Mouse (Mus musculus) spleen, postnatal 10 days (tissue): ENCODE measurements around the gene Rad51b.

ENCODE experiments used
- DNase-seq, 2 experiments: peaks; one replicate each; pipeline ENCODE4 v3.0.0; 2021 to 2022; ENCODE audit warnings: low spot score in 2 of 2

Rad51b gene

GRCm38 (mm10) chr12:79729926-79730506 is 432.9 kb downstream of the Rad51b start:
- DNase-seq: no peak

DNA sequence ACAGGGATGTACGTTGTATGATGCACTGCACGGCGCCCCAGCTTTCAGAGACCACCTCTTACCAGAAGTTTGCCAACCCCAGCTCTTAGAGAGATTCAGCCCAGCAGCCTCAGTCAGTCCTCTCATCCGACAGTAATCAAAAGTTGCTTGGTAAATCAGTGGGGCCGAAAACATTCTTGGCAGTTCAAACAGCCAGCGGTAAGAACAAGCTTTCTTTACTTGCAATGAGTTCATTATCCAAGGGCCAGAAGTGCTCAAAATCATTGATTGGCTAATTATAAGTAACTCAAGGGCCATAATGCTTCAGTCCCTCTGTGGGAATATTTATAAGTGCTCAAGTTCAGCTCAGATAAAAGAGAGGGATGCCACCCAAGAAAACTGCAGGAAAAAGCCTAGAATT is 434.8 kb downstream of the Rad51b start:
- DNase-seq: no peak

DNA sequence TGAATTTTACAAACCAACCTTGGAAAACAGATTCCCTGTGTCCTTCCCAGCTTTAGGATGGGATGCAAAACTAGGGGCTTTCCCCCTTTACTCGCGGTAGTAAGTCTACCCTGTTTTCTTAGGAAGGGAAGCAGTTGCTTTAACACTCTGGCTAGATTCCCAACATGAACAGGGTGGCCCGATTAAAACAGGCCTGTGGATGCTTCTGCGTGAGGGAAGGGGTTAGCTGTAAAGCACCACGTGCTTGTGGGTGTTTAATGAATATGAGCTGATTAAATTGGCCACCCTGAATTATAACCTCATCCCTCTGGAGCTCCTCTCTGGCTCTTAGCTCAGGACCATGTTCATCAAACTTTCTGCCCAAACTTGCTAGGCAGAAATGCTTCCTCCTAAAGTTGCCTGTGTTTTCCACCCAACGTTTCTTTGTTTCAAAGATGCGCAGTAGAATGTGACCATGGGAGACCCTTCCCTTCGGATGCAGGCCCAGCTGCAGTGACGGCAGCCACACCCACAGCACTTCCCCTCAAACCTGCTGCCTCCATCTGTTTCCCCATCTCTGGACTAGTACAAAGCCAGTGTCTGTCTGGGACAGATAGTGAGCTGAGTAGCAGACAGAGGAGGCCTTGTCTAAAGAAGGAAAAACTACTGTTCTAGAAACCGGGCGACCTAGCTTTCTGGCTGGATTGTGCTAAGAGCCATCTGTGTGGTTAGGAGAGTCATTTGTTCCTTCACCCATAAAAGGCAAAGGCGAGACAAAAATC is 435.5 kb downstream of the Rad51b start:
- no peak for DNase-seq

DNA sequence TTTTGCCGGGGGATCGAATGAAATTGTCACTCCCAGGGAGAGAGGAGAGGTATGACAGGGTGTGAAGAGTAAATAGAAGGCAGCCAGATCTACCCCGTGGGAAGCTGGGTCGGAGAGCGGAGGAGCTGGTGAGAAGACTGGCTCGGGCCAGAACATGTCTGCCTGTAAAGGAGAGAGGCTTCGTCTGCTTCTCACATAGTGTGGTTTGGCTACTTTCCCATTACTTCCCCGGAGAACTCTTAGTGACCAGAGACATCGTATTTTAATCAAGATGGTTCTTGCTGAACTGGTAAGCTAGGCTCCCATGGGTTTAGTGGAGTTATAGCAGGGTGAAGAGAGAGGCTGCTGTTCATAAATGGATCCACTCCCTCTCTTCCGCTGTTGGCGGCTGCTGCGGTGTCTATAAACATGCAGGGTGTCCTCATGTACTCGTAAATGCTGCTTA is 438.3 kb downstream of the Rad51b start:
- DNase-seq: no peak

DNA sequence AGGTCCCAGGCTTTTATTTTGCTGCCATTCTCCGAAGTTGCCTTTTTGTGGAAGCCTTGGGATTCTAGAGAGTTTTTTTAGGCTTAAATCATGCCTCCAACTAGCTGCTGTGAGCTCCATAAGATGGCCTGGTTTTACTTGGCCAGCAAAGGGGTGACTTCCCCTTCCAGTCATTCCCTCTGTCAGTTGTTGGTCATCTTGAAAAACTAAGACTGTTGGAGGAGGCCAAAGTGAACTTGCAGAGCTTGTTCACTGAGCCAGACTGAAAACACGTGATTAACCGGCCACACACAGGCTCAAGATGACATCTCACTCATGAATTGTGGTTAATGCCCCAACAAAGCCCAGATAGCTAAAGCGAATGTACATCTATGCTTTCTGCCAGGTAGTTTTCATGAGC is 438.8 kb downstream of the Rad51b start:
- DNase-seq: no peak

DNA sequence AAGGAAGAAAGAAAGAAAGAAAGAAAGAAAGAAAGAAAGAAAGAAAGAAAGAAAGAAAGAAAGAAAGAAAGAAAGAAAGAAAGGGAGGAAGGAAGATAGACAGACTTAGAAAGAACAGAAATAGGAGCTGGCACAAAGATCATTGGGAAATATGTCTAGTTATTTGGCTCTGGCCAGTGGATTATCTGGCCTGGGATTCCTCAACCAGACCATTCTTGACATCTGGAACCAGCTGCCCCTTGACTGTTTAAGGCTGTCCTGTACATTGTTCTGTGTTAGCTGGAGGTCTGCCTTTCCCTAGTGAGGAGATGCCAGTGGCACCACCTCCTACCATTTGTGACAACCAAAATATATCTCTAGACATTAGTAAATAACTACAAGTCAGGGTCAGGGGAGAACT is 441.6 kb downstream of the Rad51b start:
- no peak for DNase-seq

DNA sequence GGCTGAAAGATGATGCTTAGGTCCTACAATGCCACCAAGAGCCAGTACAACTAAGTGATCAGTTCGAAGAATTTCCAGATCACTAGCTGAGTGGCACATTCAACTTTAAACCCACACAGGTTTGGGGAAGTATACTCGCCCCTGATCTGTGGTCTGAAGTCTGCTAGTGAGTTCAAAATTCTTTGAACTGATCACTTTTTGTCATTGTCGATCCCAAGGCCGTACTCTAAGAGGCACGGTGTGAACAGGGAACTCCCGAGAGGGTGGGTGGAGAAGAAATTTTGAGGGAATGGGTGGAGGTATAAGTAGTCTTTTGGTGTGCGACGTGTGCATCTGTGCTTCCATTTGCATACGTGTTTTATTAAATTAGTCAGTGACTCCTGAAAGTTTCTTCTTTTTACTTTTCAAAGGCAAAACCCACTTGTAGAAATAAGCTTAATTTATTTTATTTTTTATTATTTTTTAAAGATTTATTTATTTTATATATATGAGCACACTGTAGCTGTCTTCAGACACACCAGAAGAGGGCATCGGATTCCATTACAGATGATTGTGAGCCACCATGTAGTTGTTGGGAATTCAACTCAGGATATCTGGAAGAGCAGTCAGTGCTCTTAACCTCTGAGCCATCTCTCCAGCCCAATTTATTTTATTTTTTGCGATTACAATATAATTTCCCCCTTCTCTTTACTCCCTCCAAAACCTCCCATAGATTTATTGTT is 443.0 kb downstream of the Rad51b start:
- DNase-seq: no peak

DNA sequence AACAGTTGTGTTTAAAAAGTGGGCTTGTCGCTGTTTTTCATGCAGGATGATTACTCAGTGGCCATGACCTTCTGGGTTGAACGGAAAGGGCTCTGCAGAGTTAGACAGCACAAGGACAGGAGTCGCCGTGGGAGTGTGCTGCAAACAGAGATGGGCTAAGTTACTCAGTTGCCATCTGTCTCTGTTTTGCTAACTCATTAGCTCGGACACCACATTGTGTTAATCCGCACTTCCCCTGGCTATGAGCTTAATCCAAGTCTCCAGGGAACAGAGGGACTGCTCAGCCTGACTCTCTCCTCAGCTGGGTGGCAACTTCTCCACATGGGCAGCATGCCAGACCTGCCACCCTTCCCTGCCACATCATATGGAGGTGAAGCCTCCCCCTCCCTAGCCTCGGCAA is 445.1 kb downstream of the Rad51b start:
- DNase-seq: no peak

DNA sequence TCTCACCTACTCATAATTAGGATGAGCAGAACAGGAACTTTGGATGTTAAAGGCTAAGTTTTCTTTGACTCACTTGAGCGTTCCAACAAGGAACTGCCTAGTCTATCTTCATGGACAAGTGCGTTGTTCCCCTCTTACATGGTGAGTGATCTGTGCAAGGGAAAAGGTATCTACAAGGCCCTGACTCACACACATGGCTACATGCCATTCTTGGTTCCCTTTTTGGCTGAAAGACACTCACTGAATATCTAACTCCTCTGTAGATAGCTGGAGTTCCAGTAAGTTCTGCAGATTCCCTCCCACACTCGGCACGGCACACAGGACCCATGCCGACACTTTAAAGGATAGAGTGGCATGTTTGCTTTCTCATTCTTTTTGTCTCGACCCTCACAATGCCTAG is 447.0 kb downstream of the Rad51b start:
- no peak for DNase-seq

GRCm38 (mm10) chr12:79745225-79745624 is 448.1 kb downstream of the Rad51b start:
- DNase-seq: no peak

- DNase-seq: no peak
These were observed 448.9 kb downstream of the Rad51b start for GRCm38 (mm10) chr12:79745845-79746510.

DNA sequence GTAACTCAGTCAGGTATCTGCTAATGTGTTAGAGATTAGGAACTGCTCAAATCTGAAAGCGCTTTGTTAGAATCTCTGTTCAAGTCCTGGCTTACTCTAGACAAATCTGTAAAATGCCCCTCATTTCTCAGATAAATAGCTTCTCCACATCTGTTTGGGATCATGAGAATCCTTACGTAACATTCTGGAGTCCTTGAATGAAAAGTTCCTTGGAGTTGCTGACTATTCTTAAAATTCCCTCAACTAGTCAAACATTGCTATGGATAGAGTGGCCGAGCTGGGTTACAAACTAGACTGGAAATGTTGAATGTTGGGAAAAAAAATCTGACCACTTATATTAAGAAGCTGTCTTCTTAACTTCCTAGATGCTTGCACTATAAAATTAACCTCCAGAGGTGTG is 450.5 kb downstream of the Rad51b start:
- no peak for DNase-seq

DNA sequence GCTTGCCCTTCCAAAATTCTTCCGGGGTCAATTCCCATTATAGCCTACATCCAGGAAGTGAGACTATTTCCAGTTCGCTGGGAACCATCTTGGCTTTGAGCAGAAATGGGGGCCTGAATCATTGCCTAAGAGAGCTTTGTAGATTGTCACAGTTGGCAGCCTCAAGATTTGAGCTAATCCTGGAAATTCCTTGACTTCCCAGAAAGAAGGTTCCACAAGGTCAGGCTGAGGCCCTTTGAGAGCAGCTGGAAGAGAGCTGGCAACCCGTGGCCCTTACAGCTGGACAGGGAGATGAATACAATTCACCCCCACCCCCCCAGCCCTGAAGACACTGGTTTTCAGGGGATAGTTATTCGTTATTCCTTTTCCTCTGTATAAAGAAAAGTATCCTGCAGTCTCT is 451.8 kb downstream of the Rad51b start:
- DNase-seq: no peak

DNA sequence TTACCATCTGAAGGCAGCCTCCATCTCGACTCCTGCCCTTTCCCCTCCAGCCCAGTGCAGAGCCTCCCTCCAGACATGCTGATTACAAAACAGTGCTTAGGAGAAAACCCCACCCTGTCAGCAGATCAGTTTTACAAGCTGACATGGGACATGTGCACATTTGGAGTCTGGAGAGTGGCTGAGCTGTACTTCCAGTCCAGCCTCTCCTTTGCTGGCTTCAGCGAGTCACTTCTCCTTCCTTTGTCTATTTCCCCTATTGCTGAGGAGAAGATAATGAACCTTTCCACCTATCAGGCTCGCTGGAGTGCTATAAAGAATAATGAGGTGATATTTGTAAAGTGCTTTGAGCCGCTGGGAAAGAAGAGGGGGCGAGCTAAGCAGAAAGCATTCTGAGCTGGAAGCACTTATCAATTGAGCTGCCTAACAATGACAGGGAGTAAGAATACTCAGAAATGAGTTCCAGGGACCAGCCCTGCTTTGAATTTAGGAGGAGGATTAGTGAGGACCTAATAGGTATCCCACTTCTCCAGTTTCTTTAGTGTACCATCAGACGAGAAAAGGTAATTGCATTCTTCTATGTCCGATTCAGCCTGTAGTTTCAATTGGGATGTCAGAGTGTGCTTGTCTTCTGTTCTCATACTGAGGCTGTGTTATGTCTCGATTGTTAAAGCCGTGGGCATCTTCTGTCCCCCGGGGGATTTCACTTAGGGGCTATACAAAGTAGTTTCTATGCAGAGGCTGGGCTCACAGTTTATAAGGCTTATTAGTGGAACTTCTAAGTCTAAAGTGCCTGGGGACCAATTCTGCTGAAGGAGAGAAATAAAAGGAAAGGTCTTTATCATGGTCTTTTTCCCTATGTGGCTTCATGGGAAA is 453.4 kb downstream of the Rad51b start:
- DNase-seq: no peak

DNA sequence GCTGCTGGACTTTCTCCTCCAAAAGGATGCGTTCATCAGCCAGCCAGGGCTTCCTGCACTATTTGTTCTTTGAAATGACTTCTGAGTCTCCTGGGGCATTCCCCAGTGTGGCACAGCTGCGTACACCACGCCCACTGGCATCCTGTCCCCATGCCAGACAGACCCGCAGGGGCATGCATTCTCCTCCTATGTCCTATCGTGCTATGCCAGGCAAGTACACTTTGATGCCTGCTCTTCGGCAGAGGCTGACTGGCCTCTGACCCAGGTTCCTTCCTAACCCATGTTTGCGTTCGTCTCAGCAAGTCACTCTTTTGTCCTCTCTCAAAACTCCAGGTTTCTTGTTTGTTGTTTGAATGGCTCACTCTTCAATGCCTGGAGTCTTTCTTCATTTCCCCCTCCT is 454.7 kb downstream of the Rad51b start:
- DNase-seq: peak in 1 of 2 experiments; percentile 63

- DNase-seq: no peak
These were observed 455.1 kb downstream of the Rad51b start for GRCm38 (mm10) chr12:79752189-79752588.

GRCm38 (mm10) chr12:79755617-79756016 is 458.5 kb downstream of the Rad51b start:
- DNase-seq: no peak

DNA sequence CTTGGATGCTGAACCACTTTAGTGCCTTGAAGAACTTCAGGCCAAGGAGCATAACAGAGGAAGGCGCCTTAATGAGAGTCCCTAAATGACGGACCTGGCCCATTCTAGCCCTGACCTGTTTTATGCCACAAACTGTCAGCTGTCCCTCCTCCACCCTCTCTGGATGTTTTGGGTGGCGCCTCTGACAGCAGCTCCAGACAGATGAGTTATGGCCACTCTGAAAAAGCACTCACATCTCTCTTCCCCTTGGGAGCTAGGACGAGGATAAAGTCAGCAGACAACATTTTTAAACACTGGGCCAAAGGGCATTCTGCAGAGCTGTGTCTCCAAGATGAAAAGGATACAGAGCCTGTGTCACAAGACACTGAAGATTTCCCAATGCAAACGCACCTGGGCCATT is 459.3 kb downstream of the Rad51b start:
- no peak for DNase-seq

DNA sequence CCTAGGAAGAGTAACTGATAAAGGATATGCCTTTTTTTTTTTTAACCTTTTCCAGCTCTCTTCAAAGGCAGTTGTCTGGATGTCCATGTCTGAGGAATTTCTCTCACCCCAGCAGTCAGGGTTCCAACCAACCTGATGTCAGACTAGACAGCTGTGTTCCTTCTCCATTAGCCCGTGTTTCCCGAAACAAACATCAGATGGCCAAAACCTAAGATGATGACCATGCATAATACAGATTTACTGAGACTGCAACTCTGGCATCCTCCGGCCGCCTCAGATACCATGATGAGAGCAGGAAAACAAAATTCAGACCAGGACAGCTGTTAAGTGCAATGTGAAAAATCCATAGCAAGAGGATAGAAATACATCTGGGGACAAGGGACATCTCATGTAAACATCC is 460.7 kb downstream of the Rad51b start:
- DNase-seq: no peak

- no peak for DNase-seq
These were observed 462.3 kb downstream of the Rad51b start for GRCm38 (mm10) chr12:79759180-79759902.

GRCm38 (mm10) chr12:79761217-79761616 is 464.1 kb downstream of the Rad51b start:
- no peak for DNase-seq
